Mouse (Mus musculus): ENCODE measurements around the gene Smco2. TPM values are rescaled to one million over a fixed set of nuclear protein-coding genes. Genes with fewer than 3 reads are reported as not detected.

The Smco2 gene
- polyA plus RNA-seq, 1 experiment from 2014 or later = not detected

- no peak overlapping the region for H3K27ac ChIP-seq
- no peak overlapping the region for H3K4me3 ChIP-seq
- 0 out of 2 replicates have a peak, but pooled peaks cover 2% of the 10 kb centered on the region for H3K36me3 ChIP-seq
- H3K4me2 ChIP-seq = no peak overlapping the region
- H3K9ac ChIP-seq = no peak overlapping the region
- no peaks in the 10 kb centered on the region for H3K27me3 ChIP-seq
- H3K4me1 ChIP-seq = peaks cover 20% of the 10 kb centered on the region; the same call in 1 of the 2 replicates
- H3K9me3 ChIP-seq = no peaks in the 10 kb centered on the region
- ATAC-seq (ENCODE audit: insufficient number of reproducible peaks, low FRiP score, low TSS enrichment, low read depth) = no peak
- 82% methylated on average over 3 of the region's 3 CpGs for WGBS
These were observed 56.3 kb downstream of the Smco2 start for GRCm38 (mm10) chr6:146906000-146906786.

DNA sequence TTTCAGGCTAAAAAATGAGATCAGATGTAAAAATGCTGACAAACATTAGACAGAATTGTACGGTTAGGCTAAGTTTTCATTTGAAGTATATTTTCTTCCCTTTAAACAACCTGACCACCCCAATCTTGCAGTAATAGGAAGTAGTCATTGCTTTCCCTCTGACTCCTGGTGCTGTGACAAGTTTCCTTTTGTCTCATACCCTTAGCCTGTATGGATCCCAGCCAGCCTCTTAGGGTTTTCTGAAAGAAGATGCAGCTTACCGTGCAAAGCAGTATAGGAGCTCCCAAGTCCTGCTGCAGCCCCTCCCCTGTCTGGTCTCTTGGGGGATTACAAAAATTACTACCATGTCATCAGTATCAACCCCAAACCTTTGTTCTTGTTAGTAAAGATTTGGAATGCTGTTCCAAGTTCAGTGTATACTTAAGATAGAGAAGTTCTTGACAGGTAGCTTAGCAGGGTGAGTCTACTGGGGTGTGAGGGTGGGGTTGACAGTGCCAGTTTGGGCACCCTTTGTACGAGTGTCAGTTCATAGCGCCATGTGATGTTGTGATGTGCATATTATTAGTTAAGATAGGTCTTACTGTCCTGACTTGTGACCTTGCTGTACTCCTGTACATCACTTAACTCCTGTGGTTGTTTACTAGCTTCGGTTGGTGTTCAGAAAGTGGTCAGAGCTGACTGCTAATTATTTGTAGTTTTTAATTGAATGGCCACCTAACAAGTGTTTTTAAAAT is 57.3 kb downstream of the Smco2 start:
- H3K4me3 ChIP-seq = no peak overlapping the region
- no peak overlapping the region for H3K4me2 ChIP-seq
- H3K27ac ChIP-seq = no peak overlapping the region
- H3K9me3 ChIP-seq = no peaks in the 10 kb centered on the region
- ATAC-seq (ENCODE audit: insufficient number of reproducible peaks, low FRiP score, low TSS enrichment, low read depth) = no peak
- 76% methylated on average over 5 of the region's 5 CpGs for WGBS
- no peaks in the 10 kb centered on the region for H3K27me3 ChIP-seq
- no peak overlapping the region for H3K9ac ChIP-seq
- peaks cover 20% of the 10 kb centered on the region; the same call in 1 of the 2 replicates for H3K4me1 ChIP-seq
- H3K36me3 ChIP-seq = no peaks in the 10 kb centered on the region

DNA sequence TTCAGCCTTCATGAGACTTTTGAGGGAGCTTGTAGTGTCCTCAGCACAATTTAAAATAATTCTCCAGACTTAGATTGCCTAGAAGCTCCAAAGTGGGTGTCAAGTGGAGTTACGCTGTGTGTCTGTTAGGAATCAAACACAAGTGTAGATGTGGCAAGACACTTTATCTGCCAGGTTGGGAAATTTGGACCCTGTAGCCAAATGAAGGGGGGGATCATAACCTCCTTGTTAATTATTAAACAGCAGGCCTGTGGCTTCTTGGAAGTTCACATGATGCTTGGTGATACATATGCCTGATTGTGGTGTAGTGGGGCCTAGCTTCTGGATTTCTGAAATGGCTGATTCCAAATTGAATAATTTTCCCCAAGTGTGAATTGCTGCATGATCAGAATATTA is 57.9 kb downstream of the Smco2 start:
- H3K36me3 ChIP-seq = no peaks in the 10 kb centered on the region
- 93% methylated on average over 1 of the region's 1 CpGs for WGBS
- no peak overlapping the region for H3K9ac ChIP-seq
- no peaks in the 10 kb centered on the region for H3K9me3 ChIP-seq
- ATAC-seq (ENCODE audit: insufficient number of reproducible peaks, low FRiP score, low TSS enrichment, low read depth) = no peak
- no peaks in the 10 kb centered on the region for H3K27me3 ChIP-seq
- no peak overlapping the region for H3K4me3 ChIP-seq
- peaks cover 24% of the 10 kb centered on the region for H3K4me1 ChIP-seq
- H3K27ac ChIP-seq = no peak overlapping the region
- H3K4me2 ChIP-seq = no peak overlapping the region

GRCm38 (mm10) chr6:146908801-146909200 is 58.9 kb downstream of the Smco2 start:
- Histone ChIP-seq H3K27me3 (no peaks in the 10 kb centered on the region), H3K27ac (no peak overlapping the region), H3K36me3 (no peaks in the 10 kb centered on the region), H3K9ac (no peak overlapping the region), H3K4me2 (no peak overlapping the region), H3K9me3 (no peaks in the 10 kb centered on the region), H3K4me3 (no peak overlapping the region), H3K4me1 (peaks cover 33% of the 10 kb centered on the region)
- ATAC-seq (ENCODE audit: insufficient number of reproducible peaks, low FRiP score, low TSS enrichment, low read depth) = no peak
- WGBS = 56% methylated on average over 2 of the region's 2 CpGs

DNA sequence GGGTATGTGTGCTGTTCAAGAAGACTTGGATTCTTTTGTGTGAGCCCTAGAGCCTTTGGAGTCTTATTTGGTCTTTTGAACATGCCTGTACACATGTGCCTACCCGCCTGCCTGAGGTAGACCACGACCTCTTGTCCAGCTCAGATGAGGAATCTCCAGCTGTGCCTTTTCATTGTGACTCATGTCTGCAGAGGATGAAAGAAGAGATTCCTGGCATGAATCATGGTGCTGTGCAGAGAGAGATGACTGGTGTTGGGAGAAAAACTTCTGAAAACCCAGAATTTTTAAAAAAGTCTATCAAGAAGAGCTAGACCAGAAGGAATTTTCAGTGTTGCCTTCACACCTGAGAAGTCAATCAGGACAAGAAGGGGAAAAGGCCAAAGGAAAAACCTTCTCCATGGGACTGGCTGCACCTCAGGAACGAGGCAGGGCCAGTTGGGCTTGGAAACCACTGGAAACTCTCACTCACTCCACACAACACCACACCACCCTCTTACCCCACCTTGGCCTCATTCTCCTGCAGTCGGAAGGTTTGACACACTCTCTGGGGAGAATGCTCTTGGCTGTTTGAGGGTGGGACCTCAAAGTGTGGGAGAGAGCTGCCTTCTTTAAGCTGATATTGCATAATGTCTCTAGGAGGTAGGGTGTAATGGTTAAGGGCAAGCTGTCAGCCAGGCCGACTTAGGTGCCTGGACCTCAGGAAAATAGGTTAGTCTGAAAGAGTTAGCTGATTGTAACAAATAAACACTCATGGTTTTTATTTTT is 60.0 kb downstream of the Smco2 start:
- peak overlapping the region; percentile 38; the same call in 1 of the 2 replicates for H3K27ac ChIP-seq
- ATAC-seq (ENCODE audit: insufficient number of reproducible peaks, low FRiP score, low TSS enrichment, low read depth) = no peak
- H3K36me3 ChIP-seq = no peaks in the 10 kb centered on the region
- no peaks in the 10 kb centered on the region for H3K9me3 ChIP-seq
- no peak overlapping the region for H3K4me2 ChIP-seq
- 66% methylated on average over 5 of the region's 5 CpGs for WGBS
- no peak overlapping the region for H3K9ac ChIP-seq
- peaks cover 37% of the 10 kb centered on the region for H3K4me1 ChIP-seq
- no peaks in the 10 kb centered on the region for H3K27me3 ChIP-seq
- no peak overlapping the region for H3K4me3 ChIP-seq

DNA sequence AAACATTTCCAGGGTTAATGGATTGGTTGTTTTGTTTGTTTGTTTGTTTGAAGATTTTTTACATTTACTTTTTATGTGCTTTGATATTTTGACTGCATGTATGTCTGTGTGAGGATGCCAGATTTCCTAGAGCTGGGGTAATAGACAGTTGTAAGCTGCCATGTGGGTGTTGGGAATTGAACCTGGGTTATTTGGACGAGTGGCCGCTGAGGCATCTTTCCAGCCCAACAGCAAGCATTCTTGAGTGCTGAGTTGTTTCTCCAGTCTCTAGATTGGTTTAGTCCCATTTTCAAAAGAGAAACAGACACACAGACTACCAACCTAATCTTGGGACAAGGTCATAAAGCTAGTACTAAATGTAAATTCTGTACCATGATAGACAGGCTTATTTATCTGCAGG is 60.9 kb downstream of the Smco2 start:
- Histone ChIP-seq H3K27ac (no peak overlapping the region), H3K36me3 (no peaks in the 10 kb centered on the region), H3K9ac (no peak overlapping the region), H3K4me3 (no peak overlapping the region), H3K4me2 (no peak overlapping the region), H3K27me3 (no peaks in the 10 kb centered on the region), H3K4me1 (peaks cover 37% of the 10 kb centered on the region), H3K9me3 (no peaks in the 10 kb centered on the region)
- ATAC-seq (ENCODE audit: insufficient number of reproducible peaks, low FRiP score, low TSS enrichment, low read depth) = no peak
- 75% methylated on average over 2 of the region's 2 CpGs for WGBS

DNA sequence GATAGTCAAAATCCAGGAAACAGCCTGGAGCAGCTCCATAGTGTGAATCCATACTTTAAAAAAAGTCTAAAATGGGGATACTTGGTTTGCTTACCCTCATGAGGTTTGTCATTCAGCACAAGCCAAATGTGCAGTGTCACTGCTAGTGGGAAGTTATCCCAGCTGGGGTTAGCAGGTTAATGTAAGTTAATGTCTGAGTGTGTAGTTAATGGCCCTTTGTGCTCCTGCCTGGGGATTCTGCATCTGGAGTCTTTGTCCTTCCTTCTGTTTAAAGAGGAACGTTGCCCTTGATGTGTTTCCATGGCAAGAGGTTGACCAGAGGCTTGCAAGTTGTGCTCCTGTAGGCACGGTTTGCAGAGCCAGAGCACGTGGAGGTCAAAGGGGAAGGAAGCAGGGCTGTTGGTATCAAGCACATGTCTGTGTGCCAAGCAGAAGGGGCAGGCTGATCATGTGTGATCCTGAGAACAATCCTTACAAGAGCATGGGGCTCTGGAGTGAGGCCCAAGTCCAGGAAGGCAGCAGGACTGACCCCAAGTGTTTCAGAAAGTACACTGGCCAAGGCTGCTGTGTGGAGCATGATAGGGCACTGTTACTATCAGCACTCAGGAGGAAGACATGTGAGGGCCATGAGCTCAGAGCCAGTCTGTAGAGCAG is 63.1 kb downstream of the Smco2 start:
- H3K4me2 ChIP-seq = no peak overlapping the region
- WGBS = 17% methylated on average over 3 of the region's 3 CpGs

GRCm38 (mm10) chr6:146913489-146914198 is 63.7 kb downstream of the Smco2 start:
- Histone ChIP-seq H3K27ac (peak overlapping the region; percentile 80), H3K4me1 (peaks cover 28% of the 10 kb centered on the region), H3K4me2 (no peak overlapping the region), H3K9me3 (no peaks in the 10 kb centered on the region), H3K4me3 (no peak overlapping the region), H3K27me3 (no peaks in the 10 kb centered on the region), H3K9ac (no peak overlapping the region), H3K36me3 (0 out of 2 replicates have a peak, but pooled peaks cover 3% of the 10 kb centered on the region)
- no peak for ATAC-seq (ENCODE audit: insufficient number of reproducible peaks, low FRiP score, low TSS enrichment, low read depth)
- 6% methylated on average over 4 of the region's 4 CpGs for WGBS

More for the DNA sequence above, 63.1 kb downstream of the Smco2 start:
- Histone ChIP-seq H3K4me3 (no peak overlapping the region), H3K36me3 (no peaks in the 10 kb centered on the region), H3K27me3 (no peaks in the 10 kb centered on the region), H3K9me3 (no peaks in the 10 kb centered on the region), H3K9ac (no peak overlapping the region), H3K4me1 (peaks cover 29% of the 10 kb centered on the region), H3K27ac (peak overlapping the region; percentile 80)
- ATAC-seq (ENCODE audit: insufficient number of reproducible peaks, low FRiP score, low TSS enrichment, low read depth) = no peak

DNA sequence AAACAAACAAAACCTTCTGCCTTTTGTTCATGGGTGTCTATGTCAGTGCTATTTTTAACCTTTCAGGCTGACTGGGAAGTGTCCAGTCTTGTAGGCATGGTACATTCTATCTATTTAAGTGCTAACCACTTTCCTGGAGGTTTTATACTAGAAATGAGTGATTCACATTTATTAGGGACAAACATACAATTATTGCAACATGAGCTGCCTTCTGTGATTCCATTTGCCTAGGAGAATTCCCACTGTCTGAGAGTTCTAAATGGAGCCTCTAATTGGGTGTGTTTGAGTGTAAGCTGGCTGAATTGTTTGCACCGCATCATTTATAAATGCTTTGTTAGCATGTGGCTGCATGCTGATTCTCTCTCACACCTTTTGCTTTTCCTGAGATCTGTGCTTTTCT is 65.9 kb downstream of the Smco2 start:
- 76% methylated on average over 1 of the region's 1 CpGs for WGBS

GRCm38 (mm10) chr6:146917396-146917795 is 67.5 kb downstream of the Smco2 start:
- Histone ChIP-seq H3K9me3 (no peaks in the 10 kb centered on the region), H3K4me1 (peaks cover 17% of the 10 kb centered on the region), H3K36me3 (0 out of 2 replicates have a peak, but pooled peaks cover 3% of the 10 kb centered on the region), H3K4me3 (no peak overlapping the region), H3K4me2 (no peak overlapping the region), H3K9ac (no peak overlapping the region), H3K27ac (no peak overlapping the region), H3K27me3 (no peaks in the 10 kb centered on the region)
- 76% methylated on average over 3 of the region's 3 CpGs for WGBS
- ATAC-seq (ENCODE audit: insufficient number of reproducible peaks, low FRiP score, low TSS enrichment, low read depth) = no peak

More for the DNA sequence above, 65.9 kb downstream of the Smco2 start:
- 0 out of 2 replicates have a peak, but pooled peaks cover 3% of the 10 kb centered on the region for H3K36me3 ChIP-seq
- no peak overlapping the region for H3K4me3 ChIP-seq
- no peaks in the 10 kb centered on the region for H3K9me3 ChIP-seq
- H3K9ac ChIP-seq = no peak overlapping the region
- ATAC-seq (ENCODE audit: insufficient number of reproducible peaks, low FRiP score, low TSS enrichment, low read depth) = no peak
- peaks cover 17% of the 10 kb centered on the region for H3K4me1 ChIP-seq
- no peaks in the 10 kb centered on the region for H3K27me3 ChIP-seq
- H3K4me2 ChIP-seq = no peak overlapping the region
- H3K27ac ChIP-seq = no peak overlapping the region

- Histone ChIP-seq H3K27ac (no peak overlapping the region), H3K4me1 (peaks cover 8% of the 10 kb centered on the region), H3K27me3 (no peaks in the 10 kb centered on the region), H3K36me3 (0 out of 2 replicates have a peak, but pooled peaks cover 3% of the 10 kb centered on the region), H3K9me3 (no peaks in the 10 kb centered on the region), H3K4me3 (no peak overlapping the region), H3K9ac (no peak overlapping the region), H3K4me2 (no peak overlapping the region)
- 85% methylated on average over 6 of the region's 6 CpGs for whole genome bisulfite sequencing
- ATAC-seq (ENCODE audit: insufficient number of reproducible peaks, low FRiP score, low TSS enrichment, low read depth) = no peak
These were observed 68.4 kb downstream of the Smco2 start for GRCm38 (mm10) chr6:146918341-146918740.
